Mouse (Mus musculus) stomach, postnatal 0 days (tissue): ENCODE results near the gene 4930583I09Rik. TPM values are rescaled to one million over a fixed set of nuclear protein-coding genes. Genes with fewer than 3 reads are reported as not detected.

ENCODE experiments used
- ATAC-seq: fragments of 200-750 bp; cut with Nextera tagmentation; 2 replicates; pipeline ENCODE4 v1.8.0; 2017; ENCODE audit not compliant: low FRiP score, low TSS enrichment
- DNase-seq: peaks from one replicate; pipeline ENCODE4 v3.0.0-alpha.2; 2016; ENCODE audit warnings: low spot score
- H3K27ac ChIP-seq: fragments of 300-500 bp; sonication (generic); replicated peaks from 2 replicates; pipeline ENCODE4 v1.5.1; 2014; ENCODE audit warnings: mild to moderate bottlenecking, control low read depth
- H3K27me3 ChIP-seq: fragments of 300-500 bp; sonication (generic); 2 replicates; pipeline ENCODE4 v1.6.1; 2014; ENCODE audit warnings: low read length; ENCODE audit not compliant: control insufficient read depth, insufficient read depth
- H3K36me3 ChIP-seq: fragments of 300-500 bp; sonication (generic); 2 replicates; pipeline ENCODE4 v1.6.1; 2014; ENCODE audit warnings: low read length, mixed read lengths; ENCODE audit not compliant: control insufficient read depth, insufficient read depth
- H3K4me1 ChIP-seq: fragments of 300-500 bp; sonication (generic); replicated peaks from 2 replicates; pipeline ENCODE4 v1.6.1; 2014; ENCODE audit warnings: antibody characterized with exemption; ENCODE audit not compliant: control insufficient read depth, insufficient read depth
- H3K4me2 ChIP-seq: fragments of 300-500 bp; sonication (generic); replicated peaks from 2 replicates; pipeline ENCODE4 v1.6.1; 2014; ENCODE audit warnings: low read depth, mild to moderate bottlenecking, control low read depth, moderate library complexity
- H3K4me3 ChIP-seq: fragments of 300-500 bp; sonication (generic); 2 replicates; pipeline ENCODE4 v1.5.1; 2014; ENCODE audit warnings: low read depth, low read length, control low read depth
- H3K9ac ChIP-seq: fragments of 300-500 bp; sonication (generic); 2 replicates; pipeline ENCODE4 v1.6.1; 2014; ENCODE audit warnings: mild to moderate bottlenecking, low read length, control low read depth, mixed read lengths
- H3K9me3 ChIP-seq: fragments of 300-500 bp; sonication (generic); 2 replicates; pipeline ENCODE4 v1.6.1; 2016; ENCODE audit warnings: low read length; ENCODE audit not compliant: control insufficient read depth
- CTCF ChIP-seq: IDR thresholded peaks from 2 replicates; pipeline ENCODE4 v1.5.1; 2016; ENCODE audit warnings: antibody characterized with exemption, low read depth, mild to moderate bottlenecking, moderate library complexity
- EP300 ChIP-seq: optimal IDR thresholded peaks from 2 replicates; pipeline ENCODE3; 2016; ENCODE audit warnings: antibody characterized with exemption
- WGBS: fragments of 180-500 bp; shearing (Covaris S2); extraction: QIAGEN DNeasy Blood & Tissue Kit; methylation state at CpG from one replicate; pipeline ENCODE4 v1.1.7; 2014; 5-methylcytosine and 5-hydroxymethylcytosine counted together
- polyA plus RNA-seq: library from polyadenylated mRNA; unstranded; fragments of >200 nt; fragmentation: Nextera tagmentation; extraction: Ambion mirVana; gene quantifications from 2 replicates; pipeline ENCODE4 v1.2.1, GENCODE M21; 2015

Gene 4930583I09Rik
- polyA plus RNA-seq = not detected in 2 replicates

DNA sequence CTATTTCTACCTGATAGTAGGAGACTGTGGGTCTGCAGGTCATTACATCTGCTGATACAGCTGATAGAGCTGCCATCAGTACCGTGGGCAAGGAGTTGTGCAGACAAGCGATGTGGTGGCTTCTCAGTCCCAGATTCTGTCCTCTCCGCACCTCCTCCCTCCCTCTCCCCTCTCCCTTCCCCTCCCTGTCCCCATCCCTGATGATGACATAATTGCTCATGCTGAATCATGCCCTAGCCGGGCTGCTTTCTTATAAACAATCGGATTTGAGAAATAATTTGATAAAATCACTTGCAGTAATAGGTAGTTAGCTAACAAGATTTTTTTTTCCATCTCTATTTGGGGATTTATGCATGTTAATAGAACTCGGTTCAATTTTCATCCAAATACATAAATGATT, at the start of gene 4930583I09Rik:
Gene 4930583I09Rik (minus strand): TSS at position 144 of the 400 bp plus-strand sequence.
- Histone ChIP-seq H3K4me2 (no peak within 1 kb of the TSS), H3K36me3 (no peaks in the 10 kb centered on the region), H3K27ac (no peak within 1 kb of the TSS), H3K9ac (no peak within 1 kb of the TSS), H3K4me1 (no peaks in the 10 kb centered on the region), H3K27me3 (no peaks in the 10 kb centered on the region), H3K4me3 (no peak within 1 kb of the TSS), H3K9me3 (no peaks in the 10 kb centered on the region)
- TF ChIP-seq CTCF = no peak
- TF ChIP-seq EP300 = no peak
- DNase-seq (no peak), ATAC-seq (no peak)
- 55% methylated on average over 6 of the region's 6 CpGs for WGBS

DNA sequence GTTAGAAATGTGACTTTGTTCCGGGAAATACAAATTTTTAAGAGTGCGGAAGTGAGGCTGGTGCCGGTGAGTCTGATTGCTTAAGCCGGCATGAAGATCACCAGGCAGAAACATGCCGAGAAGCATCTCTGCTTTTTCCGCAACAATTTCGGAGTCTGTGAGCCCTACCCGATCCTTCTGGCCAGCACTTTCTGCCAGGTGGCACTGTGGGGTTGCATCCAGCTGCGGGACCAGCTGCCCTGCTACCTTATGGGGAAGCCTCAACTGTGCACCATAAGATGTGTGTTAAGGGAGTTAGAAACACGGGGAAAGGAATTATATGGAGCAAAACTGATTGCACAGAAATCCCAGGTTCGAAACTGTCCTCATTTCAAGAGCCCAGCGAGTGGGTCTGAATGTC, 40.2 kb upstream of the 4930583I09Rik start:
- H3K9ac ChIP-seq = no peak overlapping the region
- H3K27ac ChIP-seq = no peak overlapping the region
- whole genome bisulfite sequencing = 84% methylated on average over 12 of the region's 12 CpGs
- TF ChIP-seq CTCF (no peak), EP300 (no peak)
- H3K27me3 ChIP-seq = no peaks in the 10 kb centered on the region
- no peak overlapping the region for H3K4me2 ChIP-seq
- no peaks in the 10 kb centered on the region for H3K4me1 ChIP-seq
- ATAC-seq = no peak
- H3K4me3 ChIP-seq = no peak overlapping the region
- H3K9me3 ChIP-seq = no peaks in the 10 kb centered on the region
- H3K36me3 ChIP-seq = no peaks in the 10 kb centered on the region
- no peak for DNase-seq

DNA sequence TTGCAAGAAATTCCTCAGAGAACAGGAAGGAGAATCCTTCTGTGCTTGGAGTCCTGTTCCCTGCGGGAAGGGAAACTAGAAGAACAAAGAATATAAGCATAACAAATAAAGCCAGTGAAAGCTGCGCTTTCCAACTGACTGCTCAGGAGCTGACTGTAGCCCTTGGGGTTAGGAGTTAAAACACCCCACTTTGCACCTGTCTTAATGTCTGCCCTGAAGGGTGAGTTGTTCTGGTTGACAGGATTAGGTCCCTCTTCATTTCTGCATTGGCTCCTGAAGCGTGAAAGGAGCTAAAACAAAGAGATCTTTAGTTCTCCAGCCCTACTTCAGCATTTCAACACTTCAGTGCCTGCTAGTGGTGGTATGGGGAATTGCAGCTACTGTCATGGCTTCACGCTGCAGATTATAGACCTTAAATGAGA, 37.8 kb upstream of the 4930583I09Rik start:
- no peaks in the 10 kb centered on the region for H3K4me1 ChIP-seq
- WGBS = 52% methylated on average over 4 of the region's 4 CpGs
- H3K9me3 ChIP-seq = no peaks in the 10 kb centered on the region
- no peak overlapping the region for H3K4me2 ChIP-seq
- H3K9ac ChIP-seq = no peak overlapping the region
- DNase-seq (no peak), ATAC-seq (no peak)
- H3K27ac ChIP-seq = no peak overlapping the region
- no peaks in the 10 kb centered on the region for H3K36me3 ChIP-seq
- TF ChIP-seq CTCF = peak; percentile 85
- no peak for TF ChIP-seq EP300
- H3K4me3 ChIP-seq = no peak overlapping the region
- no peaks in the 10 kb centered on the region for H3K27me3 ChIP-seq

DNA sequence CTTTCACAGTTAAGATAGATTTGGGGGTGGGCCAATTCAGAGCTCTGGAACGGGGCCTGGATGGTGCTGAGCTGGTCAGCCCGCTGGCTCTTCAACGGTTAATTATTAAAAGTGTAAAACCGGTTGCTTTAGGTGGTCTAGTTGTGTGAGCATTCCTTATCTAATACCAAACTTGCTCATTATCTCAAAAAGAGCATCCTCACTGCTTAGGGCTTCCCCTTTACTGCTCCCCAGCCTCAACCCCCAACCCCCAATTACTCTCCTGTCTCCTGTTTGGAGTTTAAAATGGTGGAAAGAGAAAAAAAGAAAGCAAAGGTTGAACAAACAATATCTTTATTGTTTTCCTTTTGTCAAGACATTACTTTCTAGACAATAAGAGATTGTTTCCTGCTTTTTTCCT, 27.9 kb upstream of the 4930583I09Rik start:
- Histone ChIP-seq H3K4me1 (no peaks in the 10 kb centered on the region), H3K9ac (no peak overlapping the region), H3K9me3 (no peaks in the 10 kb centered on the region), H3K36me3 (no peaks in the 10 kb centered on the region), H3K4me3 (no peak overlapping the region), H3K4me2 (no peak overlapping the region), H3K27me3 (no peaks in the 10 kb centered on the region), H3K27ac (no peak overlapping the region)
- TF ChIP-seq EP300 (no peak), CTCF (no peak)
- DNase-seq (no peak), ATAC-seq (no peak)
- WGBS = 65% methylated on average over 4 of the region's 4 CpGs

DNA sequence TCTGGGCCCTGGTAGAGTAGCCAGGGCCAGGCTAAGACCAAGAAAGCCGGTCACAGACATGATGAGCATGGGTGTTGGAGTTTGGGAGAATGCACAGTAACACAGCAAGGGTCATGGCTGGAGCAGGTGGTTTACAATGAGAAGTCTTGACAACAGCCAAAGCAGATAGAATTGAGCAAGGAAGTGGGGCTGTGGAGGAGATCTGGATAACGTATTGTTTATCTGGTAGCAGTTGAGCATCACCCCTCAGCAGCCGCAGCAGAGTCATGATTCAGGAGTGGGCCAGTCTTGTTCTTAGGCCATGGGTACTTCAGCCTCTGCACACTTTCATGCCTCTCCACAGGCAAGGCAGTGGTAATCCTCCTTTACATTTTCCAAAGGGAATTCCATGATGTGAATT, 25.1 kb upstream of the 4930583I09Rik start:
- Histone ChIP-seq H3K4me3 (no peak overlapping the region), H3K9ac (no peak overlapping the region), H3K4me1 (no peaks in the 10 kb centered on the region), H3K9me3 (no peaks in the 10 kb centered on the region), H3K4me2 (no peak overlapping the region), H3K27ac (no peak overlapping the region), H3K36me3 (no peaks in the 10 kb centered on the region), H3K27me3 (no peaks in the 10 kb centered on the region)
- TF ChIP-seq CTCF (no peak), EP300 (no peak)
- DNase-seq (no peak), ATAC-seq (no peak)
- 71% methylated on average over 3 of the region's 3 CpGs for WGBS

DNA sequence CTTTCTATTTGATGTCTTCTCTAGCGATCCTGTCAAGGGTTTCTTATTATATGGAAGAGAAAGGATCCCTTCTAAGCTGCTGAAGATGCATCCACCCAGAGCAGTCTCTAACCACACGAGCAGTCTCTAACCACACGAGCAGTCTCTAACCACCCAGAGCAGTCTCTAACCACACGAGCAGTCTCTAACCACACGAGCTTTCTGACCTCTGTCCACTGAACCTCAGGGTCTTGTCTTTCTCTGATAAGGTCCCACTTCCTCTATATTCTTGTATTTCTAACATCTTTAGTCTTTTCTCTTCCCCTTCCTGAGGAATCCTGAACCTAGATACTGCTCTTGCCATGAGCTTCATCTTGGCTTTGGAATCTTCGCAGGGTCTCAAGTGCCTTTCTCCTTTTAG, 23.0 kb upstream of the 4930583I09Rik start:
- ATAC-seq = no peak
- TF ChIP-seq CTCF (no peak), EP300 (no peak)
- no peak for DNase-seq
- 79% methylated on average over 6 of the region's 6 CpGs for WGBS
- Histone ChIP-seq H3K4me1 (no peaks in the 10 kb centered on the region), H3K4me2 (no peak overlapping the region), H3K27me3 (no peaks in the 10 kb centered on the region), H3K4me3 (no peak overlapping the region), H3K9ac (no peak overlapping the region), H3K36me3 (no peaks in the 10 kb centered on the region), H3K27ac (no peak overlapping the region), H3K9me3 (no peaks in the 10 kb centered on the region)
